ENCODE assay signal across 19 mouse cellular contexts in genomic region chr1:40983762-40984161, GRCm38 (mm10).
DNase-seq lines count a peak whose midpoint lies in the region; ATAC-seq and TF ChIP-seq lines count a peak whose summit lies in the region.
"Had no signal": no experiment of that assay in that cellular context is flagged by ENCODE, and none has a peak within 500 bp of the region (broad histone marks: within the 10 kb centered on the region; RNA-seq: fewer than 3 reads in every experiment).

No protein-coding gene starts in this region.

- H3K4me3 ChIP-seq in kidney, embryonic 15.5 days (replicated peaks) = no peak overlapping the region
- H3K4me3 ChIP-seq in stomach, postnatal 0 days (ENCODE audit: low read depth, low read length) = no peak overlapping the region
- H3K4me3 ChIP-seq: embryonic facial prominence, embryonic 10.5 days; forebrain, embryonic 13.5 days; heart, embryonic 13.5 days had no signal

- H3K27ac ChIP-seq in kidney, embryonic 15.5 days = no peak overlapping the region
- H3K27ac ChIP-seq in stomach, postnatal 0 days (replicated peaks) = no peak overlapping the region
- H3K27ac ChIP-seq: embryonic facial prominence, embryonic 10.5 days; forebrain, embryonic 13.5 days; heart, embryonic 13.5 days had no signal

- TF ChIP-seq EP300 in stomach, postnatal 0 days (optimal IDR thresholded peaks at IDR 0.05) = no peak

- H3K36me3 ChIP-seq in kidney, embryonic 15.5 days = no peaks in the 10 kb centered on the region
- no peaks in the 10 kb centered on the region for H3K36me3 ChIP-seq in stomach, postnatal 0 days (ENCODE audit: control insufficient read depth, insufficient read depth, low read length)
- H3K36me3 ChIP-seq: embryonic facial prominence, embryonic 10.5 days; heart, embryonic 13.5 days had no signal

- 67% methylated on average over 2 of the region's 2 CpGs for WGBS in kidney, embryonic 15.5 days
- 39% methylated on average over 2 of the region's 2 CpGs for WGBS in stomach, postnatal 0 days

- peak; percentile 5 for DNase-seq in kidney, adult 18-20 months
- DNase-seq in kidney, postnatal 10 days = peak; percentile 8
- no peak for DNase-seq in kidney, postnatal 4 days
- DNase-seq in kidney, postnatal 14 days = peak; percentile 13
- DNase-seq in stomach, postnatal 0 days (ENCODE audit: low spot score) = peak; percentile 42
- DNase-seq in embryo, embryonic 10.5 days (ENCODE audit: low spot score) = no peak
- DNase-seq: adrenal gland, postnatal 14 days; cerebellum, adult 18-20 months; cerebellum, adult 9-11 months; cerebellum, postnatal 36 days; forebrain, postnatal 0 days; gastrocnemius, postnatal 36 days; heart, adult 11 months; heart, postnatal 36 days had no signal

- H3K27me3 ChIP-seq in kidney, embryonic 15.5 days = no peaks in the 10 kb centered on the region
- H3K27me3 ChIP-seq in stomach, postnatal 0 days (ENCODE audit: control insufficient read depth, insufficient read depth, low read length) = no peaks in the 10 kb centered on the region
- H3K27me3 ChIP-seq: forebrain, embryonic 13.5 days; heart, embryonic 13.5 days had no signal

- no peaks in the 10 kb centered on the region for H3K4me1 ChIP-seq in kidney, embryonic 15.5 days
- no peaks in the 10 kb centered on the region for H3K4me1 ChIP-seq in stomach, postnatal 0 days (replicated peaks; ENCODE audit: control insufficient read depth, insufficient read depth)
- H3K4me1 ChIP-seq: embryonic facial prominence, embryonic 10.5 days; forebrain, embryonic 13.5 days; heart, embryonic 13.5 days had no signal

- no peak overlapping the region for H3K4me2 ChIP-seq in kidney, embryonic 15.5 days
- H3K4me2 ChIP-seq in stomach, postnatal 0 days (replicated peaks; ENCODE audit: low read depth) = no peak overlapping the region
- H3K4me2 ChIP-seq: forebrain, embryonic 13.5 days; heart, embryonic 13.5 days had no signal

- peak; percentile 34; the same call in 1 of the 2 replicates for TF ChIP-seq CTCF in stomach, postnatal 0 days (IDR thresholded peaks at IDR 0.05; ENCODE audit: low read depth)

- no peaks in the 10 kb centered on the region for H3K9me3 ChIP-seq in kidney, embryonic 15.5 days (replicated peaks)
- H3K9me3 ChIP-seq in stomach, postnatal 0 days (ENCODE audit: control insufficient read depth, low read length) = no peaks in the 10 kb centered on the region
- H3K9me3 ChIP-seq: embryonic facial prominence, embryonic 10.5 days; forebrain, embryonic 13.5 days; heart, embryonic 13.5 days had no signal

- ATAC-seq in kidney, embryonic 15.5 days (replicated peaks; ENCODE audit: low FRiP score) = no peak
- peak; percentile 71 for ATAC-seq in stomach, postnatal 0 days (ENCODE audit: low FRiP score, low TSS enrichment)
- ATAC-seq: activated CD4-positive, CD25-positive, alpha-beta regulatory T cell, adult 4 months; forebrain, embryonic 13.5 days; forebrain, postnatal 0 days had no signal

- H3K9ac ChIP-seq in kidney, embryonic 15.5 days = no peak overlapping the region
- no peak overlapping the region for H3K9ac ChIP-seq in stomach, postnatal 0 days (ENCODE audit: low read length)
- H3K9ac ChIP-seq: forebrain, embryonic 13.5 days; forebrain, postnatal 0 days; heart, embryonic 13.5 days had no signal

Comparison
In these comparisons a context has a peak if more than half of its experiments do, and no peak if none do; other contexts are left out.
1. DNase-seq: peak in kidney, adult 18-20 months (single experiment), kidney, postnatal 10 days (single experiment), kidney, postnatal 14 days (single experiment) and stomach, postnatal 0 days (single experiment); none in kidney, postnatal 4 days (0 of 2) and embryo, embryonic 10.5 days (single experiment).